Mouse (Mus musculus): ENCODE results near the gene Cyp2d22.
"Not testable (repeated sequence)": the region's sequence is repeated elsewhere in the genome, so short reads cannot be mapped to it uniquely, and the experiment has no call there.

The Cyp2d22 gene

GRCm38 (mm10) chr15:82376393-82377138, 3.5 kb downstream of the Cyp2d22 start:
- no peak for DNase-seq (ENCODE audit: low spot score in 2 of 2)

GRCm38 (mm10) chr15:82375855-82376254, 4.2 kb downstream of the Cyp2d22 start:
- no peak for DNase-seq (ENCODE audit: low spot score in 2 of 2)

- DNase-seq (ENCODE audit: low spot score in 2 of 2), result no peak
Observed at GRCm38 (mm10) chr15:82374437-82374836, 5.6 kb downstream of the Cyp2d22 start.

GRCm38 (mm10) chr15:82372991-82373390, 7.1 kb downstream of the Cyp2d22 start:
- no peak for DNase-seq (ENCODE audit: low spot score in 2 of 2)

GRCm38 (mm10) chr15:82372446-82372845, 7.6 kb downstream of the Cyp2d22 start:
- DNase-seq (ENCODE audit: low spot score in 2 of 2), result no peak

GRCm38 (mm10) chr15:82368851-82369250, 11.2 kb downstream of the Cyp2d22 start:
- no peak for DNase-seq (ENCODE audit: low spot score in 2 of 2)

- DNase-seq (ENCODE audit: low spot score in 2 of 2), result no peak
Observed at GRCm38 (mm10) chr15:82368146-82368545, 11.9 kb downstream of the Cyp2d22 start.

- DNase-seq (ENCODE audit: low spot score in 2 of 2), result not testable (repeated sequence)
Observed at GRCm38 (mm10) chr15:82364561-82364960, 15.5 kb downstream of the Cyp2d22 start.

GRCm38 (mm10) chr15:82363801-82364200, 16.3 kb downstream of the Cyp2d22 start:
- not testable (repeated sequence) for DNase-seq (ENCODE audit: low spot score in 2 of 2)

- peak in 1 of 2 experiments; percentile 0 for DNase-seq (ENCODE audit: low spot score in 2 of 2)
Observed at GRCm38 (mm10) chr15:82362234-82362633, 17.8 kb downstream of the Cyp2d22 start.

GRCm38 (mm10) chr15:82361459-82362018, 18.5 kb downstream of the Cyp2d22 start:
- peak; percentile 1 to 3 for DNase-seq (ENCODE audit: low spot score in 2 of 2)

- DNase-seq (ENCODE audit: low spot score in 2 of 2), result no peak
Observed at GRCm38 (mm10) chr15:82358431-82359260, 21.4 kb downstream of the Cyp2d22 start.

- peak; percentile 83 to 95 for DNase-seq (ENCODE audit: low spot score in 2 of 2)
Observed at GRCm38 (mm10) chr15:82354126-82354945, 25.7 kb downstream of the Cyp2d22 start, which contains the start of gene Ndufa6. Gene Ndufa6, minus strand, starts transcription at chr15:82354322.

GRCm38 (mm10) chr15:82353745-82354113, 26.3 kb downstream of the Cyp2d22 start:
- no peak for DNase-seq (ENCODE audit: low spot score in 2 of 2)

- DNase-seq (ENCODE audit: low spot score in 2 of 2), result no peak
Observed at GRCm38 (mm10) chr15:82353078-82353744, 26.8 kb downstream of the Cyp2d22 start.

- DNase-seq (ENCODE audit: low spot score in 2 of 2), result no peak
Observed at GRCm38 (mm10) chr15:82351480-82351879, 28.6 kb downstream of the Cyp2d22 start.

- DNase-seq (ENCODE audit: low spot score in 2 of 2), result no peak
Observed at GRCm38 (mm10) chr15:82350349-82350748, 29.7 kb downstream of the Cyp2d22 start.

GRCm38 (mm10) chr15:82348999-82349341, 31.1 kb downstream of the Cyp2d22 start:
- no peak for DNase-seq (ENCODE audit: low spot score in 2 of 2)

- DNase-seq (ENCODE audit: low spot score in 2 of 2), result no peak
Observed at GRCm38 (mm10) chr15:82348258-82348998, 31.6 kb downstream of the Cyp2d22 start.

GRCm38 (mm10) chr15:82347852-82348251, 32.2 kb downstream of the Cyp2d22 start:
- no peak for DNase-seq (ENCODE audit: low spot score in 2 of 2)
